Mouse (Mus musculus) CH12.LX (cell line): ENCODE data around the gene AL607142.1.

Source experiments
- CHD2 ChIP-seq: IDR thresholded peaks from 2 replicates; pipeline ENCODE4 v1.6.1; 2011; ENCODE audit warnings: low read length, improper control_type of control experiment
- CTCF ChIP-seq, 2 experiments: IDR thresholded peaks in 1 of 2; conservative IDR thresholded peaks in 1 of 2; 2 replicates each; pipeline ENCODE4 v1.5.1; 2011 to 2012; ENCODE audit warnings: low read depth in 2 of 2, low read length in 2 of 2, improper control_type of control experiment in 1 of 2, inconsistent platforms in 1 of 2, mild to moderate bottlenecking in 1 of 2, moderate library complexity in 1 of 2
- E2F4 ChIP-seq: IDR thresholded peaks from 2 replicates; pipeline ENCODE4 v1.6.1; 2011; ENCODE audit warnings: low read depth, low read length, improper control_type of control experiment; ENCODE audit not compliant: insufficient replicate concordance
- EP300 ChIP-seq: IDR thresholded peaks from 2 replicates; pipeline ENCODE4 v1.6.1; 2011; ENCODE audit warnings: low read length, improper control_type of control experiment
- MAFK ChIP-seq: IDR thresholded peaks from 2 replicates; pipeline ENCODE4 v1.6.1; 2011; ENCODE audit warnings: low read length, improper control_type of control experiment; ENCODE audit not compliant: insufficient replicate concordance
- MEF2A ChIP-seq: IDR thresholded peaks from 2 replicates; pipeline ENCODE4 v1.6.1; 2014; ENCODE audit warnings: low read depth, mild to moderate bottlenecking, inconsistent platforms, low read length, improper control_type of control experiment, borderline replicate concordance
- PAX5 ChIP-seq: IDR thresholded peaks from 2 replicates; pipeline ENCODE4 v1.6.1; 2012; ENCODE audit warnings: low read length, inconsistent platforms, mixed read lengths
- POLR2A ChIP-seq: IDR thresholded peaks from 2 replicates; pipeline ENCODE4 v1.6.1; 2011; ENCODE audit warnings: low read depth, mild to moderate bottlenecking, improper control_type of control experiment, low read length
- RCOR1 ChIP-seq: conservative IDR thresholded peaks from 2 replicates; pipeline ENCODE4 v1.6.1; 2012; ENCODE audit warnings: low read depth, mild to moderate bottlenecking, inconsistent platforms, low read length, improper control_type of control experiment
- TCF12 ChIP-seq: IDR thresholded peaks from 2 replicates; pipeline ENCODE4 v1.6.1; 2014; ENCODE audit warnings: low read depth, mild to moderate bottlenecking, inconsistent platforms, low read length, improper control_type of control experiment
- UBTF ChIP-seq: IDR thresholded peaks from 2 replicates; pipeline ENCODE4 v1.6.1; 2012; ENCODE audit warnings: low read depth, mild to moderate bottlenecking, inconsistent platforms, low read length, improper control_type of control experiment, moderate library complexity
- USF1 ChIP-seq: IDR thresholded peaks from 2 replicates; pipeline ENCODE4 v1.6.1; 2014; ENCODE audit warnings: low read depth, mild to moderate bottlenecking, inconsistent platforms, low read length, improper control_type of control experiment

- no peak for TF ChIP-seq MEF2A
- TF ChIP-seq CTCF (conservative IDR thresholded peaks at IDR 0.05 in 1 of 2, IDR thresholded peaks at IDR 0.05 in 1 of 2; ENCODE audit: low read depth in 2 of 2, low read length in 2 of 2): no peak
- no peak for TF ChIP-seq E2F4
- no peak for TF ChIP-seq UBTF
- no peak for TF ChIP-seq RCOR1
- TF ChIP-seq CHD2: no peak
- no peak for TF ChIP-seq MAFK
- TF ChIP-seq TCF12: no peak
- no peak for TF ChIP-seq PAX5
- no peak for TF ChIP-seq POLR2A
- no peak for TF ChIP-seq EP300
- TF ChIP-seq USF1: no peak
Measured at GRCm38 (mm10) chr4:120063353-120064124, 1.3 kb upstream of the AL607142.1 start.
